Mouse (Mus musculus) liver, embryonic 12.5 days (tissue): ENCODE results near the gene Pigb. TPM values are rescaled to one million over a fixed set of nuclear protein-coding genes. Genes with fewer than 3 reads are reported as not detected.

Experiments used
- ATAC-seq: fragments of 200-750 bp; cut with Nextera tagmentation; 2 replicates; pipeline ENCODE4 v1.8.0; 2017; ENCODE audit warnings: moderate number of reproducible peaks, mild to moderate bottlenecking, moderate library complexity
- H3K27ac ChIP-seq: fragments of 300-500 bp; sonication (generic); 2 replicates; pipeline ENCODE4 v1.5.1; 2016; ENCODE audit warnings: mild to moderate bottlenecking
- H3K27me3 ChIP-seq: fragments of 300-500 bp; sonication (generic); replicated peaks from 2 replicates; pipeline ENCODE4 v1.6.1; 2016; ENCODE audit warnings: mild to moderate bottlenecking, moderate library complexity
- H3K36me3 ChIP-seq: fragments of 300-500 bp; sonication (generic); 2 replicates; pipeline ENCODE4 v1.6.1; 2016; ENCODE audit warnings: mild to moderate bottlenecking, moderate library complexity
- H3K4me1 ChIP-seq: fragments of 300-500 bp; sonication (generic); 2 replicates; pipeline ENCODE4 v1.6.1; 2016
- H3K4me2 ChIP-seq: fragments of 300-500 bp; sonication (generic); 2 replicates; pipeline ENCODE4 v1.6.1; 2016; ENCODE audit warnings: mild to moderate bottlenecking, moderate library complexity
- H3K4me3 ChIP-seq: fragments of 300-500 bp; sonication (generic); 2 replicates; pipeline ENCODE4 v1.5.1; 2016; ENCODE audit warnings: mild to moderate bottlenecking, moderate library complexity
- H3K9ac ChIP-seq: fragments of 300-500 bp; sonication (generic); 2 replicates; pipeline ENCODE4 v1.6.1; 2016; ENCODE audit warnings: mild to moderate bottlenecking, moderate library complexity
- H3K9me3 ChIP-seq: fragments of 300-500 bp; sonication (generic); replicated peaks from 2 replicates; pipeline ENCODE4 v1.6.1; 2016; ENCODE audit warnings: mild to moderate bottlenecking, moderate library complexity
- WGBS: fragments of 180-500 bp; shearing (Covaris S2); methylation state at CpG from one replicate; pipeline ENCODE4 v1.1.7; 2016; ENCODE audit not compliant: insufficient replicate concordance; 5-methylcytosine and 5-hydroxymethylcytosine counted together
- polyA plus RNA-seq: library from polyadenylated mRNA; unstranded; fragments of >200 nt; fragmentation: Nextera tagmentation; extraction: Ambion mirVana; gene quantifications from 2 replicates; pipeline ENCODE4 v1.2.1, GENCODE M21; 2016

Pigb gene
- polyA plus RNA-seq, 1 experiment from 2014 or later = 8.0 TPM

DNA sequence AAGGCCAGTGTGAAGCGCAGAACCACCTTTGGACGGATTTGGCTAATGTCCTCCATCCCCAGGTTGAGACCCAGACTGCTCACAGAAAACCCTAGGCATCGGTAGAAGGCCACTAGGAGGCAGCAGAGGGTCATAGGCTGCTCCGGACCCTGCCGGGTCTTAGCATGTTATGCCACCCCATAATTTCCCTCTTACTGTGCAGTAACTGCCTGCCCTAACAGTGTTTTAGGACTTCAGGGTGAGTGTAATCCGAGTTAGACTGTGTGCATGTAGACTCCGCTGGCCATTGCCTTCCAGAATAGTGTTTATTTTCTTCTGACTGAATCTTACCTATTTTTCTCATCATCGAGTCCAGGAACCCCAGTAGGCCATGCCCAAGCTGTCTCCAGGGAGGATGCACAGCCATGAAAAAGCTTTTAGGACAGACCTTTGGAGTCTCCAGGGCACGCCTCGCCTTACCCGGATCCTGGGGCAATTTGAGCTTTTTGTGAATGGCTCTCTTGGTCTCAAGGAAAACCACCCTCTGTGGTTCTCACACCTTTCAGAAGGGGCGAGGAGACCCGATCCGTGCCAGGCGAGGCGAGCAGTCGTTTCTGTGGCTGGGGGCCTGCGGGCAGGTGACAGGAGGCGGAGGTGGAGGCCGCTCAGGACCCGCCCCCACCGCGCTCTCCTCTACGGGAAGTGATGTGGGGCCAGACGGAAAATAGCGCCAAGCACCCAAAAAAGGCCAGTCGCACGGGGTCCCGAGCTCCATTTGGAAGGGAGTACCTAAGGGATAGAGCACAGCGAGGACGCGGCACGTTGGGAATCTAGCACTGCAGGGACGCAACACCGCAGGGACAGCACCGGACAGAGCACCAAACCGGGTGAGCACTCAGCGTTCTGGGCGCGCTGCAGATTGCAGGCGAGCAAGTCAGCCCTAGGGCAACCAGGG, 4.2 kb upstream of the Pigb start, which contains the start of gene Rab27a:
TSS of gene Rab27a (plus strand) at position 709 of the 934 bp plus-strand sequence.
- Histone ChIP-seq H3K27me3 (no peaks in the 10 kb centered on the region), H3K27ac (0 out of 2 replicates have a peak within 1 kb of the TSS, but pooled peaks have one; percentile 43), H3K4me2 (peak within 1 kb of the TSS; percentile 86), H3K4me1 (peaks cover 36% of the 10 kb centered on the region), H3K9me3 (no peaks in the 10 kb centered on the region), H3K9ac (peak within 1 kb of the TSS; percentile 66), H3K36me3 (no peaks in the 10 kb centered on the region), H3K4me3 (peak within 1 kb of the TSS; percentile 61)
- ATAC-seq = peak; percentile 65
- 1% methylated on average over 41 of the region's 41 CpGs for WGBS

DNA sequence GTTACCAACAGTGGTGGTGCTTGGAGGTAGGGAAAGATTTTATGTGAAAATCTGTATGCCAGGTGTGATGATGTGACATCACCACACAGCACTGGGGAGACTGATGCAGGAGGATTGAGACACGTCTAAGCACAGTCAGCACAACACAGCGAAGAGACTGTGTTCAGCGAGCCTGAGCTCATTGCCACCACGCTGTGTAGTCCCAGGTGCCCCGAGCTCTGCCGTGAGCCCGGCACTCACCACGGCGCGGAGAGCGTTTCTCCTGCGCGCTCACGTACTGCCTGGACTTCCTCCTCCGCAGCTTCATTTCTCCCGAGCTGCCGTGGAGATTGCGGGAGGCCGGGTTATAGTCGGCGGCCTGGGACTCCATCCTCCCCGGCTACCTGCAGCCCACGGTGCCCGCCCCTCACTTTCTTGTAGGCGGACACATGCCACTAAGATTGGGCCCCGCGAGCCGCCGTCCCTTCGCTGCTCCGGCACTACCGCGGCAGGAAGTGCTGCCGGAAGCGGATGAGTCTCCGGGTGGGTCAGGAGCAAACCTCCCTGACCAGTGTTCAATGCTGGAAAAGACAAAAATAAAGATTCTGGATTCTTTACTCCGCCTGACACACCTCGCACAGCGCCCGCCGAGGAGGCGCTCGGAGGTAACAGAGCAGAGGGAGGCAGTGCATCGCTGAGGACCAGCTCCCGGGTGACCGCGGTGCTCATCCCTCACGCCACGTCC, 794 bp downstream of the Pigb start:
- no peaks in the 10 kb centered on the region for H3K27me3 ChIP-seq
- H3K4me2 ChIP-seq = peak overlapping the region; percentile 90
- peak overlapping the region; percentile 79 for H3K9ac ChIP-seq
- under 1% methylated on average over 49 of the region's 49 CpGs for WGBS
- H3K27ac ChIP-seq = peak overlapping the region; percentile 73
- peak; percentile 85 for ATAC-seq
- peaks cover 32% of the 10 kb centered on the region for H3K4me1 ChIP-seq
- peak overlapping the region; percentile 77 for H3K4me3 ChIP-seq
- peaks cover 9% of the 10 kb centered on the region for H3K36me3 ChIP-seq
- no peaks in the 10 kb centered on the region for H3K9me3 ChIP-seq

DNA sequence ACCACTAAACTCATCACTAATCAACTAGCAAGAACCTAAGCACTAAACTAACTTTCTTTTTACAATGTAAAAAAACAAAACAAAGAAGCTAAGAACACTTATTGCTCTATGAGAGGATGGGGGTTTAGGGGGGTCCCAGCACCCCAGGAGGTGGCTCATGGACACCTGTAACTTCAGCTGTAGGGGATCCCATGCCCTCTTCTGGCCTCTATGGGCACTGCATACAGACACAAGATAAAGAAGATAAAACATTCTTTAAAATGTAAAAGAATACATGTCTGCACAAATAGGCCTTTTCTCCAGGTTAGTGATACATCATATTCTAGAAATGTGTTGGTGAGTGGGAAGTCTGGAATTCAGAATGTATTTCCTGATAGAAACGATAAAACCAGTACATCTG, 6.8 kb downstream of the Pigb start:
- WGBS = 85% methylated on average over 1 of the region's 1 CpGs

DNA sequence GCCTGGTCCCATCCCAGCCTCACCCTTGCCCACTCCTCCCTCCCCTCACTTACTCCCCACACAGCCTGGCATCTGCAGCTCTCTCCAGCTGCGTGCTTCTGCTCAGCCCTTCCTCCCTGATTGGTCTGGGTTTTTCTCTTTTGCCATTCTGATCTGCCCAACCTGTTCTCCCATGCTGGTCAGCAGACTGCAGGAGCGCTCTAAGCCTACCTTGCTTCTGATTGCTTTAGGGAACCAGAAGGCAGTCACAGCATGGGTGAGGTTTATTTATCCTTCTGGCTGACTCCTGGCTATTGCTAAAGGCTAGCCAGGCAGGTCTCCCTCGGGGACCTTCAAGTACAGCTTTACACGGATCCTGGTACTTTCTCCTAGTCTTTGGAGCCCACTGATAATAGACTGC, 8.8 kb downstream of the Pigb start:
- Histone ChIP-seq H3K9me3 (no peaks in the 10 kb centered on the region), H3K27ac (no peak overlapping the region), H3K27me3 (no peaks in the 10 kb centered on the region), H3K4me1 (no peaks in the 10 kb centered on the region), H3K4me3 (no peak overlapping the region), H3K36me3 (peaks cover 59% of the 10 kb centered on the region), H3K9ac (no peak overlapping the region), H3K4me2 (no peak overlapping the region)
- no peak for ATAC-seq
- 61% methylated on average over 4 of the region's 4 CpGs for WGBS

More for the DNA sequence above, 6.8 kb downstream of the Pigb start:
- Histone ChIP-seq H3K27ac (no peak overlapping the region), H3K27me3 (no peaks in the 10 kb centered on the region), H3K4me1 (peaks cover 3% of the 10 kb centered on the region), H3K4me2 (no peak overlapping the region), H3K36me3 (peaks cover 53% of the 10 kb centered on the region), H3K9ac (no peak overlapping the region), H3K9me3 (no peaks in the 10 kb centered on the region), H3K4me3 (no peak overlapping the region)
- ATAC-seq = no peak

DNA sequence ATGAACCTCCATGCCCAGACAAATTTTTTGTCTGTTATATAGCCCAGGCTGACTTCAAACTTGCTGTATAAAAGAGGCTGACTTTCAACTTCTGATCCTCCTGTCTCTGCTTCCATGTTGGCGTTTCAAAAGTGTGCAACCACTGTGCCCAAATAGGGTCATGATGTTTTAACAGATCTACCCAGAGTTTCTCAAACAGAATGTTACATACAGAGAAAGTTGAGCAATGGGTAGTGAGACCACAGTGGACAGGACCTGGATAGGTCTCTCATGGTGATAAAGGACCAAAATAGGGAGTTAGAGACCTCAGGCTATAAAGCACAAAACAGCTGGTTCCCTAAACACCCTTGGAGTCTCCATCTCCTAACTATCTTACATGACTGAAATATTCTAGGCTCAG, 9.7 kb downstream of the Pigb start:
- 82% methylated on average over 1 of the region's 1 CpGs for WGBS
- no peaks in the 10 kb centered on the region for H3K9me3 ChIP-seq
- no peaks in the 10 kb centered on the region for H3K27me3 ChIP-seq
- H3K27ac ChIP-seq = no peak overlapping the region
- H3K36me3 ChIP-seq = peaks cover 54% of the 10 kb centered on the region
- H3K9ac ChIP-seq = no peak overlapping the region
- H3K4me1 ChIP-seq = no peaks in the 10 kb centered on the region
- no peak for ATAC-seq
- no peak overlapping the region for H3K4me3 ChIP-seq
- no peak overlapping the region for H3K4me2 ChIP-seq

DNA sequence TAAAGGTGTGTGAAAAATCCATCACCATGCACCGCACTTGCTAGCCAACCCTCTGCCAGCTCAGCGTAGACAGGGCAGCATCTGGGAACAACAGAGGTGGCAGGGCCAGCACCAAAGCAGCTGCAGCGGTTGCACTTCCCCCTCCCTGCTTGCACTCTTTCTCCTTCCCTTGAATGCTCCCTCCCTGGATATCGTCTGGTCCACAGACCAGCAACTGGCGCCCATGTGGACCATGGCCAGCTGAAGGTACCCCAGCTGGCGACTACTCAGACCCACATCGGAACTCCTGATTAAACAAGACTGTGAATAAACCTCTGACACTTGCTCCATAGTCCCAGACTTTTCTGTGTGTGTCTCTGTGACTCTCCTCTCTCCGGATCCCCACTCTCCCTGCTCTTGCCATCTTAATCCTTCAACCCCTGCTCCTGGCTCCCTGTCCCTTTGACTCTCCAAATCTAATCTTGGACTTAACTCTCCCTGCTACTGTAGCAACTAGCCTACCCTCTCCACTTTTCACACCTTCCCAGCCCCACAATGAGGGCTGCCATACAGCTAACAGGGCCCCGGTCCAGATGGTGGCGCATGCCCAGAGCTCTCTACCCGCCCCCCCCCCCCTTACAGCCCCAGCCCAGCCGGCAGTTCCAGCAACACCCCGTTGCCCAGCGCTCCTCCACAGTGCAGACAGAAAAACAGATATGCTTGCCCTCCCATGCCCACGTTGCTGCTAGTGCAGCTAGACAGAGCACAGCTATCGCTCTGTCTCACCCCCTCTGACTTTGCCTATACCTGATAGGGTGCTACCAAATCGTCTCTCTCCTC, 14.2 kb downstream of the Pigb start:
- WGBS = 47% methylated on average over 17 of the region's 17 CpGs
- H3K9me3 ChIP-seq = no peaks in the 10 kb centered on the region
- no peak overlapping the region for H3K4me2 ChIP-seq

DNA sequence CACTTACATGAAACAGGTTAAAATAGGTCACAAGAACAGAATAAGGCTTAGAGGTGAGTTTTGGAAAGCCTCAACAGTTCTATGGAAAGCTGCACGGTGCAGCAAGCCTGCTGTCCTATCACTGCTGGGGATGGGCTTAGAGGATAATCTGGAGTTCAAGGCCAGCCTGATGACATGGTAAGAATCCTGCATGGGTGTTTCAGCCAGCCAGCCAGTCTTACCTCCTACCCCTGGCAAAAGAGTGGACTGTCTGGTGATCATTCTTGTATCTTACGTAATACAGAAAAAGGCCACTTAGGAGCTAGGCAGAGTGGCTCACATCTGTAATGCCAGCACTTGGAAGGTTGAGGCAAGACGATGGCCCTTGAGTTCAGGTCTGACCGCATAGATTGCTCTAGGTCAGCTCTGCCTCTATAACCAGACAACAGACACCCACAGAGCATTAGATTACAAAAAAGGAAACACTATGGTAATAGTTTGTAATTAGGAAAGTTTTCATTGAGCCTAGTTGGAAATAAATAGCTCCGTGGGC, 19.5 kb downstream of the Pigb start:
- no peak for ATAC-seq
- Histone ChIP-seq H3K4me2 (no peak overlapping the region), H3K4me1 (no peaks in the 10 kb centered on the region), H3K36me3 (peaks cover 60% of the 10 kb centered on the region), H3K27ac (no peak overlapping the region), H3K9ac (no peak overlapping the region), H3K27me3 (no peaks in the 10 kb centered on the region), H3K9me3 (no peaks in the 10 kb centered on the region), H3K4me3 (no peak overlapping the region)
- 79% methylated on average over 5 of the region's 5 CpGs for WGBS

More for the DNA sequence above, 14.2 kb downstream of the Pigb start:
- Histone ChIP-seq H3K27me3 (no peaks in the 10 kb centered on the region), H3K4me1 (no peaks in the 10 kb centered on the region), H3K27ac (no peak overlapping the region), H3K9ac (no peak overlapping the region), H3K4me3 (no peak overlapping the region), H3K36me3 (peaks cover 34% of the 10 kb centered on the region)
- ATAC-seq = peak; percentile 54; the same call in 1 of the 2 replicates

DNA sequence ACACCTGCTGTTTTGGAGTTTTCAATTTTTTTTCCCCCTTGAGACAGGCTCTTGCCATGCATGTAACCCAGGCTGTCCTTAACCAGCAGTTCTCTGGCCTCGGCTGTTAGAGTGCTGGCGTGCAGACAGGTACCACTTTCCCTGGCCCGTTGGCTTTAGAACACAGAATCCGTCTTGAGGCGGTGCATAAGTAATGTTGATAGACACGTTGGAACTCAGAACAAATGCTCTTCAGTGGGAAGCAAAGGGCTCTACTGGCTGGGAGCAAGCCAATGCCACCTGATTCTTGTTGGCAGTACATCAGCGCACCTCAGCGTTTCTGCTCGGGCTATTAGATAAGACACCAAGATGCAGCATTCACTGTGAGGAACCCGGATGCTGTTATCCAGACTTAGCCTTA, 20.3 kb downstream of the Pigb start:
- ATAC-seq = no peak
- Histone ChIP-seq H3K9ac (no peak overlapping the region), H3K9me3 (no peaks in the 10 kb centered on the region), H3K4me1 (no peaks in the 10 kb centered on the region), H3K27me3 (no peaks in the 10 kb centered on the region), H3K27ac (no peak overlapping the region), H3K4me2 (no peak overlapping the region), H3K4me3 (no peak overlapping the region), H3K36me3 (peaks cover 67% of the 10 kb centered on the region)
- WGBS = 78% methylated on average over 10 of the region's 10 CpGs

DNA sequence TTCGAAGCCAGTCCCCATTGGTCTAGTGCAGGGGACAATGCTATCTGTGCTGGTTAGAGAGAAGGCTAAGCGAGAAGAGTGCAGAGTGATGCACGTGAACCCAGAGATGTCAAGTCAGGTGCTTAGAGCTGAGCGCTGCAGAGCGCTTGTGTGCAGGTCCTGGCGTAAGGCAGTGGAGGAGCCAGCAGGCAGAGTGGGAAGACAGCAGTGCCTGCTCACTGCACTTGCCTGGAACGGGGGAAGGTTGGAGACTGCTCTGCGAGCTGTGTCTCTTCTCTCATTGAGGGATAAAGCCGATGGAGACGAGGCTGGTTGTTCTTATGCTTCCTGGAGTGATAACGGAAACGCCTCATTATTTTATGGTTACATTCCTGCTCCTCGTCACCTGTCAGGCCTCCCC, 25.5 kb downstream of the Pigb start:
- H3K36me3 ChIP-seq = peaks cover 82% of the 10 kb centered on the region
- no peak overlapping the region for H3K27ac ChIP-seq
- no peak for ATAC-seq
- H3K9me3 ChIP-seq = no peaks in the 10 kb centered on the region
- H3K4me2 ChIP-seq = no peak overlapping the region
- no peaks in the 10 kb centered on the region for H3K27me3 ChIP-seq
- no peak overlapping the region for H3K9ac ChIP-seq
- no peaks in the 10 kb centered on the region for H3K4me1 ChIP-seq
- 78% methylated on average over 13 of the region's 13 CpGs for WGBS
- H3K4me3 ChIP-seq = no peak overlapping the region

DNA sequence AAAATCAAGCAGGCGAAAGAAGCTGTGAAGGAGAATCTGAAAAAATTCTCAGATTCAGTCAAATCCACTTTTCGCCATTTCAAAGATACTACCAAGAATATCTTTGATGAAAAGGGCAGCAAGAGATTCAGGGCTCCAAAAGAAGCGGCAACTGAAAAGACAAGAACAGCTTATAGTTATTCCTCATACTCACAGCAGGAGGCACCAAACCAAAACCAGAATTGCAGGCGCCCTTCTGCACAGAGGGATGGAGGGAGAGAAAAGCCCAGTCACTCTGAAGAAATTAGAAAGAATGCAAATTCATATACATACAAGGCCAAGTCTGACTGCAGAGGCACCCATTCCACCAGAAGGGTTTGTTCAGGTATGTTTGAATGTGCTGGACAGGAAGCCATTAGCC, 27.5 kb downstream of the Pigb start:
- no peak overlapping the region for H3K9ac ChIP-seq
- no peaks in the 10 kb centered on the region for H3K4me1 ChIP-seq
- H3K9me3 ChIP-seq = no peaks in the 10 kb centered on the region
- H3K36me3 ChIP-seq = peaks cover 63% of the 10 kb centered on the region
- no peak overlapping the region for H3K27ac ChIP-seq
- ATAC-seq = no peak
- H3K4me3 ChIP-seq = no peak overlapping the region
- 85% methylated on average over 4 of the region's 4 CpGs for whole genome bisulfite sequencing
- H3K27me3 ChIP-seq = no peaks in the 10 kb centered on the region
- no peak overlapping the region for H3K4me2 ChIP-seq

DNA sequence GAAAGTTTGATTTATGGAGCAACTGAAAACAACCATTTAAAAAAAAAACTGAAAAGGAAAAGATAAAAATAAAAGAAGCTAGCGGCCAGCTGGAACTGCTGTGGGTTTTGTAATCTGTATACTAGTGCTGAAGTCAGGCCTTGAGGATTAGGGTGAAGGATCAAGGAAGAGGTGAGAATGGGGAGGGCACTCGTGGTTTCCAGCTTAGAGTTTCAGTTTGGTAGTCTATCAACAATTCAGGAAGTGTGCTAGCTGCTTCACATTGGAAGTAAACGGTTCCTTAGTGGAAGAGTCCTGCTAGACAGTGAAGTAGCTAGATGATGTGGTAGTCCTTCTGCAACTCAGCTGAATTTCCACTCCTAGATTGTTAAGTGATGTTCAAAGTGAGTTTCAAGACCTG, 31.8 kb downstream of the Pigb start:
- 39% methylated on average over 3 of the region's 3 CpGs for WGBS
- no peak overlapping the region for H3K27ac ChIP-seq
- no peak overlapping the region for H3K9ac ChIP-seq
- H3K4me2 ChIP-seq = no peak overlapping the region
- H3K4me1 ChIP-seq = no peaks in the 10 kb centered on the region
- no peaks in the 10 kb centered on the region for H3K9me3 ChIP-seq
- peaks cover 30% of the 10 kb centered on the region for H3K36me3 ChIP-seq
- no peak for ATAC-seq
- H3K27me3 ChIP-seq = no peaks in the 10 kb centered on the region
- no peak overlapping the region for H3K4me3 ChIP-seq
